Mouse (Mus musculus): ENCODE data around the gene Foxn2.
A peak's percentile ranks its signal among the peaks of the same experiment; 100 is the strongest.
"Not testable (repeated sequence)": the region's sequence is repeated elsewhere in the genome, so short reads cannot be mapped to it uniquely, and the experiment has no call there.

Foxn2 gene

DNA sequence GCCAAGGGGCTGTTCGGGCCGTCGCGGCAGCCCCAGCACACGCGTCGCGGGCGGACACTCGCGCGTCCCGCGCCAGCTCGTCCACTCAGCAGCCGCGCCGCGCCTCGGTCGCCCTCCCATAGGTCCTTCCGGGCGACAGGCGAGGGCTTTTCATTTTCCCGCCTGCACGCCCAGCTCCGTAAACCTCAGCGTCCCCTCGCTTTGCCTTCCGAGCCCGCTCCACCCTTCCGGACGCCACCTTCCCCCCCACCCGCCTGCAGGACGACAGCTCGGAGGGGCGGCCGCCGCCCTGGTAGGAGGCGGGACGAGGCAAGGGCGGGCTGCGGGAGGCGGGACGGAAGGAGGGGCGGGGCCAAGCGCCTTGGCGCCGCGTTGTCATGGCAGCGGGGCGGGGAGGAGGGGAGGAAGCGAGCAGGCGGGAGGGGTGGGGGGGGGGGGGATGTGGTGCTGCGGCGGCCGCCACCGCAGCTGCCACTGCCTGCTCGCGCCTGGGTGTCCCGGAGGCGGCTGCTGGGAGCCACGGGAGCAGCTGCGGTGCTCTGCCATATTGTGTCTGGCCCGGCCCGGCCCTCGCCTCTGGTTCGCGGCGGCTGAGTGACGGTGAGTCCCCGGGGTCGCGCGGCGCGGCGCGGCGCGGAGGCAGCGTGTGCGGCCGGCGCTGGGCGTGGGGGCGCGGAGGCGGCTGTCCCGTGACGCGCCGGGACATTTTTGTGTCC is at the start of gene Foxn2:
TSS of gene Foxn2 (plus strand) at position 427 of the 716 bp plus-strand sequence.
- DNase-seq (ENCODE audit: inconsistent ontology term): peak; percentile 97

DNA sequence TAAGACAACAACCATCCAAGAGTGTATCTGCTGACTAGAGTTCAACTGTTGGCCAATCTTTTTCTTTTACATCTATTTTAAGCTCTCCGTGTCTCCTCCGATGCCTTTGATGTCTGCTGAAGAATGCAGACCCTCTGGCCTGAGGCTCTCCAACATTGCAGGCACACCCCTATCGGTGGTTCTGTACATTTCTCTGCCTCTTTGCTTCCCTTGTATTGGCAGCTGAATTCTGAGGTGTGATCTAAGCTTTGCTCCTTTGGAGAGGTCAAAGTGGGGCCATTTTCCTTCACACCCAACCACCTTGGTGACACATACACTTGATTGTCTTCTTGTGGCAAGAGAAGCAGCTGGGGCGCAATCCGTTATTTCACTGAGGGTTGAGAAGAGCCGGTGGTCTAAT is 43.0 kb upstream of the Foxn2 start:
- DNase-seq (ENCODE audit: inconsistent ontology term): no peak

GRCm38 (mm10) chr17:88398090-88398489 is 42.4 kb upstream of the Foxn2 start:
- no peak for DNase-seq (ENCODE audit: inconsistent ontology term)

- no peak for DNase-seq (ENCODE audit: inconsistent ontology term)
Observed at GRCm38 (mm10) chr17:88398854-88399253, 41.7 kb upstream of the Foxn2 start.

DNA sequence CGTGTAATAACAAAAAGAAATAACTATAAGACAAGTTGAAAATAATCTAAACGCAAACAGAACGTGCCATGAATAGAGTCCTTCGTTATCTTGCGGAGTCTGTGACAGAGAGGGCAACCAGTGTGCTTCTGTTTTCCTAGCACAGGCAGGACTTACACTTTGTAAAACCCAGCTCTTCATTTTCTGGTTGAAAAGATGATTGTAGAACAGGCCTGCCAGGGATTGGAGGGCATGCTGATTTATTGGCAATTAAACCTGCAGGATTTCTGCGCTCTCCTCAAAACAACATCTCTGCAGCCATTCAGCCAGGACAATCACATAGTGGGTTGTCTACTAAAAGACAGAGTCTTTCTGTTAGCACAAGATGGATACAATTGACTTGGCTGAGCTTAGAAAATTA is 40.4 kb upstream of the Foxn2 start:
- peak; percentile 24 for DNase-seq (ENCODE audit: inconsistent ontology term)

DNA sequence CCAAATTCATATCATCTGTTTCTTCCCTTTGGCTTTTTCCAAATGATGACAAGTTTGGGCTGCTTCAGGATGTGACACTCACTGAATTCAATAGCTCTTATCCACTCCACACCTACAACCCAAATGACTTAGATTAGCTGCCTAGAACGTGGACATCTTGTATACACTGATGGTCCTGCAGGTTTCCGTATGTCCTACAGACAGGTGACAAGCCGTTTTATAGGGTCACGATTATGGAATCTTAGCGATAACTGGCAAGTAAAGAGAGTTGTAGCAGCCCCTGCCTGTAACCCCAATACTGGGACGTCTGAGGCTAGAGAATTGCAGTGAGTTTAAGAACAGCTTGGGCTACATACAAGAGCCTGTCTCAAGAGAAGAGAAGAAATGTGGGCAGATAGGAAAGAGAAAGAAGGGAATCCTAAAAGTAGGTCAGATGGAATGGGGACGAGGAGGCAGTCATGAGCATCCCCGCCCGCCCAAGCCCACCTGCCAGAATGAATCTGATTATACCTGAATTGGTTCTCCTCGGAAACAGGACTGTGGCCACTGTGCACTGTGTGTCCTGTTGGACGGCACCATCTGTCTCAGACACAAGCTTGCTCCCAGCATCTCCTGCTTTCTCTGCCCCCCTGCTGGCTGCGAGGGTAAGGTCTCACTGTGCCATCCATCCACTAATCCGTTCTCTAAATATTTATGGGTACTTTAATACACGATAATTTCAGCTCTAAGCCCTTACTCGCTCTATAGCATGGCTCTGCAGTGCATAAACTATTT is 39.6 kb upstream of the Foxn2 start:
- DNase-seq (ENCODE audit: inconsistent ontology term): no peak

DNA sequence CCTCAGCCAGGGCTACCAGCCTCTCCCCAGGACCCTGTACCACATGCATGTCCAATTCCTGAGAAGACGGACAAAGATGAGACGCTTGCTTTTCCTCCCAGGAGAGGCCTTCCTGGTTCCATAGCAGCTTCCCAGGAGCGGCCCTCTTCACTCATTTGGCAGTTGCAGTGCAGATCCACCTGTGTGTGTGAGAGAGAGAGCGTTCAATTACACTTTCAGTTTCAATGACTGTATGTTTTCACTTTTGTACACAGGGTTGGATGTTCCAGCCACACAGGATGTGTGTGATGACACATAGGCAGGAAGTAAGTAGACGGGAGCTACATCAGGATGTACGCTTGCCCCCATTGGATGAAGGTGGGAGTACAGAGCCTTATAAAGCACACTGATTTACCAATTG is 37.2 kb upstream of the Foxn2 start:
- no peak for DNase-seq (ENCODE audit: inconsistent ontology term)

DNA sequence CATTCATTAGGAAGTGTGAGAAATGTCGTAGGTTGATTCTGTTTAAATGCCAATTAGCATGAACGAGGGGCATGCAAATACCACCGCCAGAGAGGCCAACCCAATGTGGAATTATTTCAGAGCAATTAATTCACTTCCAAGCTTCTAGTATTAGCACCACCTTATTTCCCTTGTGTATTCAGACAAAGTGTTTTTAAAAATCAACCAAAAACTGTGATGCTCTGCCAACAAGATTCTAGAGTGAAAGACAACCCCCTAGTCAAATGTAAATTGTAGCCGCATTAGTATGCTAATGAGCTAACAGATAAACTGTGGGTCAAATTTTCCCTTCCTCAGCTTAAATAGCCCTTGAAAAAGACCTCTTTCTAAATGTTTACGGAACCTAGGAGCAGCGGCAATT is 36.0 kb upstream of the Foxn2 start:
- no peak for DNase-seq (ENCODE audit: inconsistent ontology term)

GRCm38 (mm10) chr17:88405076-88405475 is 35.4 kb upstream of the Foxn2 start:
- peak; percentile 2 for DNase-seq (ENCODE audit: inconsistent ontology term)

GRCm38 (mm10) chr17:88409706-88410105 is 30.8 kb upstream of the Foxn2 start:
- DNase-seq (ENCODE audit: inconsistent ontology term): no peak

DNA sequence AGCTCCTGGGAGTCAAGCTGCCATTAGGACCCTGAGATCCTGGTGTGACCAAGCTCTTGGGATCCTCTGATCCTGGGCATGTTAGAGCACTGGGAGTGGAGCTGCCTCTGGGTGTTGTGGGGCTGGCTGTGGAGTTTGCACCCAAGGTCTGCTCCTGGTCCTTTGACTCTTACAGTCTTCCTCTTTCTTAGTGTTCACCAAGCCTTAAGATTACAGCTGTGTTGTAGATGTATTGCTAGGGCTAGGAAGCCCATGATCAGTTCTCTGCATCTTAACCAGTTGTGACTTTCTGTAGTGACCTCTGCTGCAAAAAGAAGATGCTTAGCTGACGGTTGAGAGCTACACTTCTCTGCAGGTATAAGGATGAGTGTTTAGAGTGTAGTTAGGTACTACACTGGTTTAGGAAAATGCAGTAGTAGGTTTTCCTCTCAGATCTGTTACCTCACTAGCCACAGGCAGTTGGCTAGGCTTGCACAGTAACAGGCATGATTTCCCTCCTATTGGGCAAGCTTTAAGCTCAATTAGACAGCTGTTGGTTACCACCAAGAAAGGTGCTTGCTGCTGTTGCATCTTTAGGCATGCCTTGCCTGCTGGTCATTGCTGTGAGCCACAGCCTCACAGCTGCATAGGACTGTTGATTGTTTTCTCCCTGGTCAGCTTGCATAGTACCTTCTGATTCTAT is 27.2 kb upstream of the Foxn2 start:
- no peak for DNase-seq (ENCODE audit: inconsistent ontology term)

GRCm38 (mm10) chr17:88420426-88420825 is 20.1 kb upstream of the Foxn2 start:
- DNase-seq (ENCODE audit: inconsistent ontology term): no peak

DNA sequence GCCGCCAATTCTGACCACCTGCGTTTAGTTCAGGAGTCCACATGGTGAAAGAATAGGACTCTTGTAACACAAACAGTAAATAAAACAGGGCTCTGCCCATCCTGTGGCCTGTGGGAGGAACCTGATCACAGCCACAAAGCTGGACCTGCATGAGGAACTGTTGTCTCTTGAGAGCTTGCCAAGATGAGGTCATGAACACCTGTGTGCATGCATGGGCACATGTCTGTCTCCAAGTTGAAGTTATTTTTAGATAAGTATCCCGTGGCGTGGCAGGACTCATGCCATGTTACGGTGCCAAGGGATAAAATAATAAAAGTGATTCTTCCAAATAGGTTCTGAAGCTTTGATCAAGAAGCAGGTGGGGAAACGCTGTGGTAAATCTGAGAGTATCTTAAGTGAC is 19.3 kb upstream of the Foxn2 start:
- DNase-seq (ENCODE audit: inconsistent ontology term): no peak

DNA sequence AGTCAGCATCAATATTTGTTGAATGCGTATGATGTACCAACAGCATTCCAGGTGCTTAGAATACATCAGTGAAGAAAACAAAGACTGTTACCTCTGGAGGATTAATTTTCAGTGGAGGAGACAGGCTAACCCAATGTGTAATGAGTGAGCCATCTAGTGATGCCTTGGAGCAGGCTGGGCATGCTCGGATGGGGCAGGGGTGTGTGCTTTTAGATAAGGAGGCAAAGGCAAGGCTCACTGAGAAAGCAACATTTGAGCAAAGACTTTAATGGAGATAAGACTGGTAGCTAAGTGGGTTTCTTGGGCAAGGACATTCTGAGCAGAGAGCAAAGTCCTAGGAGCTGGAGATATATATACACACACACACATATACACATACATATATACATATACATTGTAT is 9.8 kb upstream of the Foxn2 start:
- no peak for DNase-seq (ENCODE audit: inconsistent ontology term)

- no peak for DNase-seq (ENCODE audit: inconsistent ontology term)
Observed at GRCm38 (mm10) chr17:88431486-88431885, 9.0 kb upstream of the Foxn2 start.

- DNase-seq (ENCODE audit: inconsistent ontology term): no peak
Observed at GRCm38 (mm10) chr17:88431987-88432386, 8.5 kb upstream of the Foxn2 start.

DNA sequence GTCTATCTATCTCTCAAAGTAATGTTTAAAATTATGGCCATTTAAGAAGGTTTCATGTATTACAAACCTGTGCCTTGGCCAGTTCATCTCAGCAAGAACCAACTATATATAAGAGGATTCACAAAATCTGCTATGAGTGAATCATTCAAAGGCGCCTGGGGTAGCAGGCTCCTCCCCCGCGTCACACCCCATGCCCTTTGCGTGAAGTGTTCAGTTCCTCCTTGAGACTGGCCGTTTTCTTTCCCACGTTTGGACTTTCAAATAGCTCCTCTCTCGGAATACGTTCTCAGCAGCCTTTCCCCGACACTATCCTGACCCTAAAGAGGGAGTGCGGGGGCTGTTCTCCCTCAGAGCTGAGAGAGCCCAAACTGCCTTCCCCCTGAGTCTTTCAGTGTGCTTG is 5.2 kb upstream of the Foxn2 start:
- no peak for DNase-seq (ENCODE audit: inconsistent ontology term)

GRCm38 (mm10) chr17:88436284-88436683 is 4.2 kb upstream of the Foxn2 start:
- no peak for DNase-seq (ENCODE audit: inconsistent ontology term)

DNA sequence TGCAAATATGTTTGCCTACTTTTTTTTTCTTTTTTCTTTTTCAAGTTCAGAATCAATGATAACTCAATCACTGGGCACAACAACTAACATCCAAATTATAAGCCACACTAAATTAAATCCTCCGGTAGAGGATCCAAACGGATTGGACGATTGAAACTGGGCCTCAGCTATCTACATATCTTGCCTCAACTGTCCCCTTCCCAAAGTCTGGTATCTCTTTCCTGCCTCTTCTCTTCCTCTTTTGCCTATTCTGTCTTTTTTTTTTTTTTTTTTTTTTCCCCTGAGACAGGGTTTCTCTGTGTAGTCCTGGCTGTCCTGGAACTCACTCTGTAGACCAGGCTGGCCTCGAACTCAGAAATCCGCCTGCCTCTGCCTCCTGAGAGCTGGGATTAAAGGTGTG is 3.8 kb upstream of the Foxn2 start:
- DNase-seq (ENCODE audit: inconsistent ontology term): not testable (repeated sequence)

- DNase-seq (ENCODE audit: inconsistent ontology term): no peak
Observed at GRCm38 (mm10) chr17:88437391-88437790, 3.1 kb upstream of the Foxn2 start.

GRCm38 (mm10) chr17:88439536-88440050 is 918 bp upstream of the Foxn2 start:
- no peak for DNase-seq (ENCODE audit: inconsistent ontology term)

- DNase-seq (ENCODE audit: inconsistent ontology term): no peak
Observed at GRCm38 (mm10) chr17:88441001-88441431, 505 bp downstream of the Foxn2 start.

All from Muller cell, postnatal 12 days (primary cell).